ENCODE assay signal across 21 mouse cellular contexts in genomic region chr2:103747891-103748290, GRCm38 (mm10).
"Had no signal": no experiment of that assay in that cellular context is flagged by ENCODE, and none has a peak within 500 bp of the region (broad histone marks: within the 10 kb centered on the region; RNA-seq: fewer than 3 reads in every experiment).

No protein-coding gene starts in this region.

- H3K4me3 ChIP-seq: liver, embryonic 15.5 days; lung, embryonic 15.5 days; megakaryocyte, embryonic 14.5 days; midbrain, embryonic 13.5 days; midbrain, embryonic 15.5 days; neural tube, embryonic 12.5 days had no signal

- H3K9ac ChIP-seq: liver, embryonic 15.5 days; liver, postnatal 0 days; lung, embryonic 15.5 days; midbrain, embryonic 13.5 days; midbrain, embryonic 15.5 days; neural tube, embryonic 12.5 days had no signal

- H3K4me2 ChIP-seq: liver, embryonic 15.5 days; lung, embryonic 15.5 days; midbrain, embryonic 11.5 days; midbrain, embryonic 13.5 days; midbrain, embryonic 15.5 days; neural tube, embryonic 12.5 days had no signal

- H3K4me1 ChIP-seq: lung, embryonic 15.5 days; midbrain, embryonic 13.5 days; midbrain, embryonic 15.5 days; neural tube, embryonic 12.5 days had no signal

- DNase-seq: liver, postnatal 0 days; lung, adult 2 months; lung, postnatal 14 days; lung, postnatal 36 days; retina, postnatal 1 day; right cerebral cortex, adult 18-20 months; right cerebral cortex, postnatal 25 days; right cerebral cortex, postnatal 4 days; spleen, adult 18-20 months; thymus, adult 18-20 months; thymus, postnatal 14 days; thymus, postnatal 36 days had no signal

- ATAC-seq: liver, postnatal 0 days; lung, postnatal 0 days; midbrain, embryonic 13.5 days; midbrain, embryonic 15.5 days had no signal

- H3K27ac ChIP-seq: lung, embryonic 15.5 days; macrophage; midbrain, embryonic 13.5 days; midbrain, embryonic 15.5 days; neural tube, embryonic 12.5 days had no signal

- H3K27me3 ChIP-seq: liver, embryonic 15.5 days; lung, embryonic 15.5 days; megakaryocyte, embryonic 14.5 days; midbrain, embryonic 13.5 days; midbrain, embryonic 15.5 days; neural tube, embryonic 12.5 days had no signal

- H3K9me3 ChIP-seq: liver, embryonic 15.5 days; lung, embryonic 15.5 days; megakaryocyte, embryonic 14.5 days; midbrain, embryonic 13.5 days; midbrain, embryonic 15.5 days; neural tube, embryonic 12.5 days had no signal
